Mouse (Mus musculus) embryonic fibroblast, embryonic 13.5 days (primary cell): Measurements from ENCODE around the gene Podn.

Experiments
- CTCF ChIP-seq: IDR thresholded peaks from 2 replicates; pipeline ENCODE4 v1.5.1; 2011; ENCODE audit warnings: mild to moderate bottlenecking, control low read depth, low read length, moderate library complexity, borderline replicate concordance; ENCODE audit not compliant: insufficient read depth
- POLR2A ChIP-seq: IDR thresholded peaks from 2 replicates; pipeline ENCODE4 v1.6.1; 2011; ENCODE audit warnings: low read depth, mild to moderate bottlenecking, control low read depth, low read length, moderate library complexity

DNA sequence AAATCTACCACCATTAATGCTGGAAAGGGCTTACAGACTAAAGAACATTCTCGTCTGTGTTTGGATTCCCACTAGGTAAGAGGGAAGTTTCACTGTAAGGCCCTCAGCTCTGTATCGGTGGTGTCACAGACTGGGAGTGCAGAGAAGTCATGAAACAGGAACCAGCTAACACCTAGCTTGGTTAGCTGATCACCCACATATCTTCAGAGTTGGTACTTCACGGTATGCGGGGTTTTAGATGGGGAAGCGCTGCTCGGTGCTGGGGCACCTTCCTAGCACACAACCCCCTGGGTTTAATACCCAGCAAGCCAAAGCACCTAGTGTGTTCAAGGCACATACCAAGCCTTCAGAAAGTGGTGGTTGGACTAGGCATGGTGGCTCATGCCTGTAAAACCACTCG is 29.0 kb downstream of the Podn start:
- no peak for TF ChIP-seq CTCF
- TF ChIP-seq POLR2A: no peak
